Mouse (Mus musculus): Measurements from ENCODE around the gene Tada1. TPM values are rescaled to one million over a fixed set of nuclear protein-coding genes. Genes with fewer than 3 reads are reported as not detected.

Gene Tada1
- polyA plus RNA-seq, 1 experiment from 2014 or later = 88.8 TPM

DNA sequence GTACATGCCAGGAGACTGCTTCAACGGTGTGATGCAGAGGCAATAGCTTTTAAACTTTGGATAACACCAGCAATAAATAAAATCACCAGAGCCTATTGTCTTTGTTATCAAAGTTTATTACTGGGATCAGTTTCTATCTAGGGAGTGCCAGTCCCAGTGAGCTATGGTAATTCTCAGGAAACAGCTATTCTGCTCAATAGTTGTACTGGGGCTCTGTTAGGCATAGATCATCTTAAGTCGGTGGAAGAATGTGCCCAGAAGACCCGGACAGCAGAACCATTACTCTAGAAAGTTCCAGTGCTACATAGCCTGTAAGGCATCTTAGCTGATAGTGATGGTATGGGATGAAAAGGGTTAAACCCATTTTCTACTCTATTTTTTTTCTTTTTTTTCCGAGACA, 15.9 kb downstream of the Tada1 start:
- no peak overlapping the region for H3K27ac ChIP-seq (ENCODE audit: low read length)
- peaks cover 53% of the 10 kb centered on the region for H3K36me3 ChIP-seq (ENCODE audit: control insufficient read depth, insufficient read depth, low read length)
- whole genome bisulfite sequencing = 77% methylated on average over 4 of the region's 4 CpGs
- ATAC-seq = no peak
- no peaks in the 10 kb centered on the region for H3K9me3 ChIP-seq (replicated peaks; ENCODE audit: control insufficient read depth, low read length, poor library complexity, severe bottlenecking)
- H3K27me3 ChIP-seq (ENCODE audit: control insufficient read depth, insufficient read depth, low read depth, low read length) = no peaks in the 10 kb centered on the region
- H3K4me3 ChIP-seq (ENCODE audit: low read depth, low read length) = no peak overlapping the region
- no peaks in the 10 kb centered on the region for H3K4me1 ChIP-seq (ENCODE audit: control insufficient read depth, insufficient read depth, low read length)
- no peak overlapping the region for H3K9ac ChIP-seq (ENCODE audit: low read depth, low read length)
- H3K4me2 ChIP-seq (ENCODE audit: low read length) = no peak overlapping the region

DNA sequence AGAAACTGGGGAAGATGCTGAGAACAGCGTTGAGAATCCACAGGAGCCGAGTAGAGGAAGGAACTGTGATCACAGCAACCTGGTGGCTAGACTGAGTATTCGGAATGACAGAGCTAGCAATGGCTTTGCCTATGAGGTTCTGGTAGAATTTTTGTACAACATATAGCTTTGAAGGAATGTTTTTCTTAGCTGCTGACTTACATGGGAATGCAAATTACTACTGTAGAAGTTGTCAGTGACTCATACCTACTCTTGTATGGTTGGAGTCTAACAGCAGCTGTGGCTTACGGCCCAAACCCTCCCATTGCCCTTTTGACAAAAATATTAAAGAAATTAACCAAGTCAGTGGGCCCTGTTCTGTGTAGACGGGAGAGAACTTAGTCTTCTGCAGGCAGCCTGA, 16.8 kb downstream of the Tada1 start:
- Histone ChIP-seq H3K27ac (ENCODE audit: low read length) (no peak overlapping the region), H3K27me3 (ENCODE audit: control insufficient read depth, insufficient read depth, low read depth, low read length) (no peaks in the 10 kb centered on the region), H3K4me1 (ENCODE audit: control insufficient read depth, insufficient read depth, low read length) (no peaks in the 10 kb centered on the region), H3K9me3 (replicated peaks; ENCODE audit: control insufficient read depth, low read length, poor library complexity, severe bottlenecking) (no peaks in the 10 kb centered on the region), H3K36me3 (ENCODE audit: control insufficient read depth, insufficient read depth, low read length) (peaks cover 50% of the 10 kb centered on the region), H3K9ac (ENCODE audit: low read depth, low read length) (no peak overlapping the region), H3K4me3 (ENCODE audit: low read depth, low read length) (no peak overlapping the region), H3K4me2 (ENCODE audit: low read length) (no peak overlapping the region)
- WGBS = 90% methylated on average over 5 of the region's 5 CpGs
- ATAC-seq = no peak

GRCm38 (mm10) chr1:166396381-166396780, 17.5 kb downstream of the Tada1 start:
- no peak overlapping the region for H3K27ac ChIP-seq (ENCODE audit: low read length)
- H3K36me3 ChIP-seq (ENCODE audit: control insufficient read depth, insufficient read depth, low read length) = peaks cover 52% of the 10 kb centered on the region
- no peak overlapping the region for H3K9ac ChIP-seq (ENCODE audit: low read depth, low read length)
- ATAC-seq = no peak
- H3K4me3 ChIP-seq (ENCODE audit: low read depth, low read length) = no peak overlapping the region
- no peaks in the 10 kb centered on the region for H3K9me3 ChIP-seq (replicated peaks; ENCODE audit: control insufficient read depth, low read length, poor library complexity, severe bottlenecking)
- H3K27me3 ChIP-seq (ENCODE audit: control insufficient read depth, insufficient read depth, low read depth, low read length) = no peaks in the 10 kb centered on the region
- no peaks in the 10 kb centered on the region for H3K4me1 ChIP-seq (ENCODE audit: control insufficient read depth, insufficient read depth, low read length)
- WGBS = 95% methylated on average over 6 of the region's 6 CpGs
- H3K4me2 ChIP-seq (ENCODE audit: low read length) = no peak overlapping the region

- no peak overlapping the region for H3K9ac ChIP-seq (ENCODE audit: low read depth, low read length)
- no peaks in the 10 kb centered on the region; the same call in 1 of the 2 replicates for H3K4me1 ChIP-seq (ENCODE audit: control insufficient read depth, insufficient read depth, low read length)
- H3K9me3 ChIP-seq (replicated peaks; ENCODE audit: control insufficient read depth, low read length, poor library complexity, severe bottlenecking) = no peaks in the 10 kb centered on the region
- H3K4me3 ChIP-seq (ENCODE audit: low read depth, low read length) = no peak overlapping the region
- peaks cover 39% of the 10 kb centered on the region for H3K36me3 ChIP-seq (ENCODE audit: control insufficient read depth, insufficient read depth, low read length)
- no peak overlapping the region for H3K4me2 ChIP-seq (ENCODE audit: low read length)
- no peaks in the 10 kb centered on the region for H3K27me3 ChIP-seq (ENCODE audit: control insufficient read depth, insufficient read depth, low read depth, low read length)
- no peak overlapping the region for H3K27ac ChIP-seq (ENCODE audit: low read length)
- no peak for ATAC-seq
Observed at GRCm38 (mm10) chr1:166401455-166401854, 22.6 kb downstream of the Tada1 start.

DNA sequence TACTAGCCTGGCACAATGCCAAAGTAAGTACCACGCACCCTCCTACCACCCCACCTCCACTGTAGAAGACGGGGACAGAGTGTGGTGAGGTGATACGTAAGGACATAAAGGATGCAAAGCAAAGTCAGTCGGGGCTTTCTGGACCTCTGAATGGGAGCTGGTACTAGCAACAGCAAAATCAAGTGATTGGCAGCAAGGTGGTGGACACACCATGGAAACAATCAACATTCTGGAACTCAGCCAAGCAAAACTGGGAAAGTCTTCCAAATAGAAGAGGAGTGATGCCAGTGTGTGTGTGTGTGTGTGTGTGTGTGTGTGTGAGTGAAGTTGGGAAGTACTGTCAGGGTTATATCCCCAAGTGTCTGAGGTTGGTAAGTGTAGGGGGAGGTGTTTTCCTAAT, 23.1 kb downstream of the Tada1 start:
- peaks cover 37% of the 10 kb centered on the region for H3K36me3 ChIP-seq (ENCODE audit: control insufficient read depth, insufficient read depth, low read length)
- no peak overlapping the region for H3K4me2 ChIP-seq (ENCODE audit: low read length)
- no peaks in the 10 kb centered on the region for H3K27me3 ChIP-seq (ENCODE audit: control insufficient read depth, insufficient read depth, low read depth, low read length)
- ATAC-seq = no peak
- no peak overlapping the region for H3K27ac ChIP-seq (ENCODE audit: low read length)
- H3K9me3 ChIP-seq (replicated peaks; ENCODE audit: control insufficient read depth, low read length, poor library complexity, severe bottlenecking) = no peaks in the 10 kb centered on the region
- H3K9ac ChIP-seq (ENCODE audit: low read depth, low read length) = no peak overlapping the region
- 79% methylated on average over 4 of the region's 4 CpGs for WGBS
- no peaks in the 10 kb centered on the region; the same call in 1 of the 2 replicates for H3K4me1 ChIP-seq (ENCODE audit: control insufficient read depth, insufficient read depth, low read length)
- H3K4me3 ChIP-seq (ENCODE audit: low read depth, low read length) = no peak overlapping the region

- Histone ChIP-seq H3K4me2 (ENCODE audit: low read length) (no peak overlapping the region), H3K27ac (ENCODE audit: low read length) (no peak overlapping the region), H3K27me3 (ENCODE audit: control insufficient read depth, insufficient read depth, low read depth, low read length) (no peaks in the 10 kb centered on the region), H3K4me3 (ENCODE audit: low read depth, low read length) (no peak overlapping the region), H3K9me3 (replicated peaks; ENCODE audit: control insufficient read depth, low read length, poor library complexity, severe bottlenecking) (no peaks in the 10 kb centered on the region), H3K4me1 (ENCODE audit: control insufficient read depth, insufficient read depth, low read length) (peaks cover 10% of the 10 kb centered on the region), H3K36me3 (ENCODE audit: control insufficient read depth, insufficient read depth, low read length) (peaks cover 21% of the 10 kb centered on the region), H3K9ac (ENCODE audit: low read depth, low read length) (no peak overlapping the region)
- ATAC-seq = no peak
- WGBS = 92% methylated on average over 3 of the region's 3 CpGs
Observed at GRCm38 (mm10) chr1:166403846-166404245, 24.9 kb downstream of the Tada1 start.

DNA sequence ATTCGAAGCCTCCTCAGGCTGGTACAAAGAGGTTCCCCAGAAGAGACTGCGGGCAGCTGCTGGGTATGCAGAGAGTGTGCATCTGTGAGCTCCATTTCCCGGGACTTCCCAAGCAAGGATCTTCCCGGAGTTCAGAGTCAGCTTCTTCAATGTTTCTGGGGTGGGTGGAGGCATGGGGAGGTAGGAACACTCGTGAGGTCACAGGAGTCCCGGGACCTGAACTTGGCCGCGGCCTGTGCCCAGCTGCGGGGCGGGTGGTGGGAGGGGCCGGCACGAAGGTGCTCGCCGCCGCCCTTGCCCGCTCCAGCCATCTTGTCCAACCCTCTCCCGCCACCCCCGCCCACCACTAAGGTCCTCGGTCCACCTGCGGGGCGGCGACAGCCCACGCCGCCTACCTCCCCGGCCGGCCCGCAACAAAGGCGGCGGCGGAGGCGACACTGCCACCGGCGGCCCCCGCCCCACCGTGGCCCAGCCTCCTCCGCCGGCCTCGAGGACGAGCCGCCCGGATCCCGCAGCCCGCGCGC, 30.3 kb downstream of the Tada1 start:
- under 1% methylated on average over 37 of the region's 45 CpGs for WGBS
- peak overlapping the region; percentile 84 for H3K27ac ChIP-seq (ENCODE audit: low read length)
- peaks cover 14% of the 10 kb centered on the region for H3K4me1 ChIP-seq (ENCODE audit: control insufficient read depth, insufficient read depth, low read length)
- peaks cover 4% of the 10 kb centered on the region for H3K36me3 ChIP-seq (ENCODE audit: control insufficient read depth, insufficient read depth, low read length)
- peaks cover 3% of the 10 kb centered on the region; the same call in 1 of the 2 replicates for H3K9me3 ChIP-seq (replicated peaks; ENCODE audit: control insufficient read depth, low read length, poor library complexity, severe bottlenecking)
- H3K4me3 ChIP-seq (ENCODE audit: low read depth, low read length) = peak overlapping the region; percentile 87
- H3K4me2 ChIP-seq (ENCODE audit: low read length) = peak overlapping the region; percentile 91
- H3K27me3 ChIP-seq (ENCODE audit: control insufficient read depth, insufficient read depth, low read depth, low read length) = no peaks in the 10 kb centered on the region
- peak overlapping the region; percentile 97 for H3K9ac ChIP-seq (ENCODE audit: low read depth, low read length)
- ATAC-seq = peak; percentile 72

DNA sequence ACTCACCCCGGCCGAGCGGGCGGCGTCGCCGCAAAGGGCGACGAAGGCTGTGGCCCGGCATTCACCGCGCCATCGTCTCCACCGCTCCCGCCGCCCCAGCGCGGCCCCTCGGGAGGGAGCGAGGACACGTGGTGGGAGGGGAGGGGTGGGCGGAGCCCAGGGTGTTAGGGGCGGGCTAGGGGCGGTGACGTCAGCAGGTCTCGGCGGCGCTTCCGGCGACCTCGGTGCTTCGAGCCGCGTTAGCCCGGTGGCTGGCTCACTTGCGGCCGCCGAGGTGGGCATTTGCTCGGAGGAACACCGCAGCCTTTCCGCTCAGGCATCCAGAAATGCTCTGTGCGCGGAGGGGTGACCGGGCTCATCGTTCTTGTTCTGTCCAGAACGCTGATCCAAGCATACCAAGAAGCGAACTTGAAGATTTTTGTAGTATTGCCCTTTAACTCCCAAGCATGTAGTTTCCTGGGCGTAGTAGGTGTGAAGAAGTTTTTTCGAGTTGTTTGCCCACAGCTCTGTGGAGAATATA, 30.9 kb downstream of the Tada1 start, which contains the start of gene Pogk:
Pogk (minus strand) TSS at position 163 of the 520 bp plus-strand sequence.
- Histone ChIP-seq H3K4me3 (ENCODE audit: low read depth, low read length) (peak within 1 kb of the TSS; percentile 87), H3K9ac (ENCODE audit: low read depth, low read length) (peak within 1 kb of the TSS; percentile 97), H3K9me3 (replicated peaks; ENCODE audit: control insufficient read depth, low read length, poor library complexity, severe bottlenecking) (peaks cover 3% of the 10 kb centered on the region; the same call in 1 of the 2 replicates), H3K36me3 (ENCODE audit: control insufficient read depth, insufficient read depth, low read length) (peaks cover 3% of the 10 kb centered on the region), H3K4me1 (ENCODE audit: control insufficient read depth, insufficient read depth, low read length) (peaks cover 14% of the 10 kb centered on the region), H3K27ac (ENCODE audit: low read length) (peak within 1 kb of the TSS; percentile 84), H3K4me2 (ENCODE audit: low read length) (peak within 1 kb of the TSS; percentile 91), H3K27me3 (ENCODE audit: control insufficient read depth, insufficient read depth, low read depth, low read length) (no peaks in the 10 kb centered on the region)
- WGBS = 7% methylated on average over 26 of the region's 49 CpGs
- peak; percentile 94 for ATAC-seq

- no peak for ATAC-seq
- no peaks in the 10 kb centered on the region for H3K27me3 ChIP-seq (ENCODE audit: control insufficient read depth, insufficient read depth, low read depth, low read length)
Observed at GRCm38 (mm10) chr1:166411541-166411940, 32.6 kb downstream of the Tada1 start.

More at GRCm38 (mm10) chr1:166411541-166411940, 32.6 kb downstream of the Tada1 start:
- peaks cover 3% of the 10 kb centered on the region; the same call in 1 of the 2 replicates for H3K9me3 ChIP-seq (replicated peaks; ENCODE audit: control insufficient read depth, low read length, poor library complexity, severe bottlenecking)
- 100% methylated on average over 1 of the region's 1 CpGs for WGBS
- no peak overlapping the region for H3K4me3 ChIP-seq (ENCODE audit: low read depth, low read length)
- H3K4me2 ChIP-seq (ENCODE audit: low read length) = no peak overlapping the region
- peaks cover 14% of the 10 kb centered on the region for H3K4me1 ChIP-seq (ENCODE audit: control insufficient read depth, insufficient read depth, low read length)
- no peak overlapping the region for H3K27ac ChIP-seq (ENCODE audit: low read length)
- H3K36me3 ChIP-seq (ENCODE audit: control insufficient read depth, insufficient read depth, low read length) = peaks cover 3% of the 10 kb centered on the region; the same call in 1 of the 2 replicates
- no peak overlapping the region for H3K9ac ChIP-seq (ENCODE audit: low read depth, low read length)

All from midbrain, embryonic 16.5 days (tissue).